Mouse (Mus musculus): ENCODE results near the gene Myl6. TPM values are rescaled to one million over a fixed set of nuclear protein-coding genes. Genes with fewer than 3 reads are reported as not detected.

The Myl6 gene
- polyA plus RNA-seq, 2 experiments = 506 to 654 TPM

- Histone ChIP-seq H3K9ac (replicated peaks) (peak overlapping the region; percentile 38; the same call in 1 of the 2 replicates), H3K9me3 (ENCODE audit: control insufficient read depth, low read length) (no peaks in the 10 kb centered on the region), H3K4me1 (replicated peaks; ENCODE audit: control insufficient read depth in 2 of 2, insufficient read depth in 2 of 2, low read length in 1 of 2) (peaks cover 3 to 14% of the 10 kb centered on the region in 2 experiments; a peak in 3 of 4 replicates), H3K27me3 (ENCODE audit: control insufficient read depth, insufficient read depth, low read length) (no peaks in the 10 kb centered on the region), H3K4me3 (ENCODE audit: insufficient read depth in 1 of 2, low read depth in 2 of 2, low read length in 2 of 2) (peak overlapping the region in 1 of 2 experiments; percentile 15; a peak in 1 of 4 replicates), H3K27ac (peak overlapping the region; percentile 61), H3K4me2 (ENCODE audit: low read depth) (peak overlapping the region; percentile 59), H3K36me3 (replicated peaks; ENCODE audit: control insufficient read depth, insufficient read depth, low read depth) (no peaks in the 10 kb centered on the region)
- ATAC-seq (ENCODE audit: insufficient read depth) = peak; percentile 34
- TF ChIP-seq CTCF (IDR thresholded peaks at IDR 0.05; ENCODE audit: low read depth) (no peak), EP300 (IDR thresholded peaks at IDR 0.05; ENCODE audit: low read depth) (no peak)
- DNase-seq (ENCODE audit: low read depth in 3 of 3, low spot score in 3 of 3) = no peak
- 54% methylated on average over 4 of the region's 4 CpGs for WGBS (ENCODE audit: insufficient replicate concordance)
Observed at GRCm38 (mm10) chr10:128535624-128536265, 41.8 kb upstream of the Myl6 start.

GRCm38 (mm10) chr10:128535206-128535605 is 41.3 kb upstream of the Myl6 start:
- no peaks in the 10 kb centered on the region for H3K9me3 ChIP-seq (ENCODE audit: control insufficient read depth, low read length)
- no peak overlapping the region for H3K9ac ChIP-seq (replicated peaks)
- no peak for TF ChIP-seq EP300 (IDR thresholded peaks at IDR 0.05; ENCODE audit: low read depth)
- TF ChIP-seq CTCF (IDR thresholded peaks at IDR 0.05; ENCODE audit: low read depth) = no peak
- no peaks in the 10 kb centered on the region for H3K36me3 ChIP-seq (replicated peaks; ENCODE audit: control insufficient read depth, insufficient read depth, low read depth)
- DNase-seq (ENCODE audit: low read depth in 3 of 3, low spot score in 3 of 3) (no peak), ATAC-seq (ENCODE audit: insufficient read depth) (no peak)
- H3K27ac ChIP-seq = no peak overlapping the region
- 63% methylated on average over 2 of the region's 2 CpGs for WGBS (ENCODE audit: insufficient replicate concordance)
- peaks cover 3 to 14% of the 10 kb centered on the region in 2 experiments; a peak in 3 of 4 replicates for H3K4me1 ChIP-seq (replicated peaks; ENCODE audit: control insufficient read depth in 2 of 2, insufficient read depth in 2 of 2, low read length in 1 of 2)
- no peak overlapping the region for H3K4me2 ChIP-seq (ENCODE audit: low read depth)
- no peak overlapping the region for H3K4me3 ChIP-seq (ENCODE audit: insufficient read depth in 1 of 2, low read depth in 2 of 2, low read length in 2 of 2)
- H3K27me3 ChIP-seq (ENCODE audit: control insufficient read depth, insufficient read depth, low read length) = no peaks in the 10 kb centered on the region

GRCm38 (mm10) chr10:128526366-128527356 is 32.7 kb upstream of the Myl6 start:
- Histone ChIP-seq H3K4me1 (replicated peaks; ENCODE audit: control insufficient read depth in 2 of 2, insufficient read depth in 2 of 2, low read length in 1 of 2) (peaks cover 11 to 18% of the 10 kb centered on the region in 2 experiments), H3K27me3 (ENCODE audit: control insufficient read depth, insufficient read depth, low read length) (no peaks in the 10 kb centered on the region), H3K4me2 (ENCODE audit: low read depth) (peak overlapping the region; percentile 97), H3K36me3 (replicated peaks; ENCODE audit: control insufficient read depth, insufficient read depth, low read depth) (no peaks in the 10 kb centered on the region), H3K27ac (peak overlapping the region; percentile 78), H3K9me3 (ENCODE audit: control insufficient read depth, low read length) (no peaks in the 10 kb centered on the region), H3K4me3 (ENCODE audit: insufficient read depth in 1 of 2, low read depth in 2 of 2, low read length in 2 of 2) (peak overlapping the region; percentile 67 to 82), H3K9ac (replicated peaks) (peak overlapping the region; percentile 75)
- TF ChIP-seq EP300 (IDR thresholded peaks at IDR 0.05; ENCODE audit: low read depth) (no peak; the same call in 1 of the 2 replicates), CTCF (IDR thresholded peaks at IDR 0.05; ENCODE audit: low read depth) (no peak)
- WGBS (ENCODE audit: insufficient replicate concordance) = 22% methylated on average over 28 of the region's 28 CpGs
- DNase-seq (ENCODE audit: low read depth in 3 of 3, low spot score in 3 of 3) (no peak), ATAC-seq (ENCODE audit: insufficient read depth) (peak; percentile 30; the same call in 1 of the 2 replicates)

GRCm38 (mm10) chr10:128525671-128526308 is 31.8 kb upstream of the Myl6 start, which contains the start of gene Esyt1:
Esyt1 (minus strand) TSS chr10:128525871.
- Histone ChIP-seq H3K9me3 (ENCODE audit: control insufficient read depth, low read length) (no peaks in the 10 kb centered on the region), H3K36me3 (replicated peaks; ENCODE audit: control insufficient read depth, insufficient read depth, low read depth) (no peaks in the 10 kb centered on the region), H3K9ac (replicated peaks) (peak within 1 kb of the TSS; percentile 86), H3K4me1 (replicated peaks; ENCODE audit: control insufficient read depth in 2 of 2, insufficient read depth in 2 of 2, low read length in 1 of 2) (peaks cover 11 to 18% of the 10 kb centered on the region in 2 experiments), H3K27me3 (ENCODE audit: control insufficient read depth, insufficient read depth, low read length) (no peaks in the 10 kb centered on the region), H3K4me2 (ENCODE audit: low read depth) (peak within 1 kb of the TSS; percentile 97), H3K4me3 (ENCODE audit: insufficient read depth in 1 of 2, low read depth in 2 of 2, low read length in 2 of 2) (peak within 1 kb of the TSS; percentile 67 to 82), H3K27ac (peak within 1 kb of the TSS; percentile 81)
- peak; percentile 99 for DNase-seq (ENCODE audit: low read depth in 3 of 3, low spot score in 3 of 3)
- peak; percentile 94 for ATAC-seq (ENCODE audit: insufficient read depth)
- WGBS (ENCODE audit: insufficient replicate concordance) = under 1% methylated on average over 37 of the region's 37 CpGs
- TF ChIP-seq EP300 (IDR thresholded peaks at IDR 0.05; ENCODE audit: low read depth) (no peak), CTCF (IDR thresholded peaks at IDR 0.05; ENCODE audit: low read depth) (peak; percentile 47)

Data from liver, embryonic 14.5 days (tissue).